Mouse (Mus musculus) C2C12 (cell line): ENCODE data around the gene Fcho1. TPM values are rescaled to one million over a fixed set of nuclear protein-coding genes. Genes with fewer than 3 reads are reported as not detected.

ENCODE experiments used
- H3K27me3 ChIP-seq: one replicate; pipeline ENCODE4 v1.6.1; 2011; ENCODE audit not compliant: control insufficient read depth, insufficient read depth, insufficient read length
- H3K36me3 ChIP-seq: one replicate; pipeline ENCODE4 v1.6.1; 2011; ENCODE audit not compliant: control insufficient read depth, insufficient read depth
- H3K4me3 ChIP-seq: one replicate; pipeline ENCODE4 v1.5.1; 2011; ENCODE audit warnings: mild to moderate bottlenecking, control low read depth; ENCODE audit not compliant: poor library complexity, insufficient read depth, severe bottlenecking
- H3K79me2 ChIP-seq: one replicate; pipeline ENCODE4 v1.6.1; 2011; ENCODE audit not compliant: control insufficient read depth, insufficient read depth
- H3K79me3 ChIP-seq: one replicate; pipeline ENCODE4 v1.6.1; 2011; ENCODE audit warnings: low read depth, control low read depth
- H3ac ChIP-seq: one replicate; pipeline ENCODE3; 2011; ENCODE audit warnings: low read depth; ENCODE audit not compliant: control insufficient read depth, insufficient read length
- CEBPB ChIP-seq: IDR thresholded peaks from one replicate; pipeline ENCODE4 v1.6.1; 2011; ENCODE audit warnings: low read depth, mild to moderate bottlenecking, control low read depth, moderate library complexity
- CTCF ChIP-seq: IDR thresholded peaks from one replicate; pipeline ENCODE4 v1.5.1; 2011; ENCODE audit not compliant: control insufficient read depth, insufficient read depth, insufficient read length
- FOSL1 ChIP-seq: IDR thresholded peaks from one replicate; pipeline ENCODE4 v1.8.0; 2011; ENCODE audit warnings: mild to moderate bottlenecking, low read length; ENCODE audit not compliant: poor library complexity, insufficient read depth, severe bottlenecking
- MAX ChIP-seq: IDR thresholded peaks from one replicate; pipeline ENCODE4 v1.6.1; 2011; ENCODE audit warnings: mild to moderate bottlenecking, control low read depth
- MYOD1 ChIP-seq: IDR thresholded peaks from one replicate; pipeline ENCODE4 v1.6.1; 2011; ENCODE audit warnings: low read depth; ENCODE audit not compliant: control insufficient read depth, insufficient read length
- MYOG ChIP-seq: IDR thresholded peaks from one replicate; pipeline ENCODE4 v1.6.1; 2011; ENCODE audit not compliant: control insufficient read depth, insufficient read length; ENCODE audit errors: extremely low read depth
- USF1 ChIP-seq: IDR thresholded peaks from one replicate; pipeline ENCODE4 v1.6.1; 2011; ENCODE audit warnings: low read depth, mild to moderate bottlenecking, control low read depth, moderate library complexity
- polyA plus RNA-seq: library from polyadenylated mRNA; unstranded; fragments of >200 nt; fragmentation: generic; extraction: Trizol; gene quantifications from one replicate; pipeline ENCODE4 v1.2.1, GENCODE M21; 2012; ENCODE audit warnings: missing spikeins

Fcho1 gene
- polyA plus RNA-seq, 1 experiment, result not detected

DNA sequence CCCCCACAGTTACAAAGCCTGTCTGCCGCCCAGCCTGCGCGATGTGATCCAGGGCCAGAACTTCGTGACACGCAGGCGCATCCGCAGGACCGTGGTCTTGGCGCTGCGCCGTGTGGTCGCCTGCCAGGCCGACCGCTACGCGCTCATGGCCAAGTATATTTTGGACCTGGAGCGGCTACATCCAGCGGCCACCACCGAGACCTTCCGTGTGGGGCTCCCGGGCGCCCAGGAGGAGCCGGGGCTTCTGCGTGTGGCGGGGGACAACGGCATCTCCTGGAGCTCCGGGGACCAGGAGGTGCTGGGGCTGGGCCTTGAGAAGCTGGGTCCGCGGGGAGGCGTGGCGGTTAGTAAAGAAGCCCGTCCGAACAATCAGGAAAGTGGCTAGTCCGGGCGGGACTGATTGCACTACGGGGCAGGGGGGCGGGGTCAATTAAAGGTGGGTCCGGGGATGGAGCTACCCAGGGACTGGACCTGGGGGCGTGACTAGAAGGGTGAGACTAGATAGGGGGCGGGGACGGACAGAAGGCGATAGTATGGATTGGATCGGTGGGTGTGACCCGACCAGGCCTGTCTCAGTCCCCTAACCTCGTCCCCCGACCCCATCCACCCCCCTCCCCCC lies 45.9 kb downstream of the Fcho1 start:
- no peaks in the 10 kb centered on the region for H3K36me3 ChIP-seq
- H3K79me2 ChIP-seq, result no peaks in the 10 kb centered on the region
- H3K27me3 ChIP-seq, result peaks cover 4% of the 10 kb centered on the region
- H3K79me3 ChIP-seq, result no peaks in the 10 kb centered on the region
- H3K4me3 ChIP-seq, result no peak overlapping the region
- TF ChIP-seq USF1, result no peak
- no peak for TF ChIP-seq MAX
- no peak for TF ChIP-seq MYOG
- no peak for TF ChIP-seq MYOD1
- no peak for TF ChIP-seq FOSL1
- TF ChIP-seq CEBPB, result no peak
- TF ChIP-seq CTCF, result no peak
- H3ac ChIP-seq, result no peak overlapping the region

DNA sequence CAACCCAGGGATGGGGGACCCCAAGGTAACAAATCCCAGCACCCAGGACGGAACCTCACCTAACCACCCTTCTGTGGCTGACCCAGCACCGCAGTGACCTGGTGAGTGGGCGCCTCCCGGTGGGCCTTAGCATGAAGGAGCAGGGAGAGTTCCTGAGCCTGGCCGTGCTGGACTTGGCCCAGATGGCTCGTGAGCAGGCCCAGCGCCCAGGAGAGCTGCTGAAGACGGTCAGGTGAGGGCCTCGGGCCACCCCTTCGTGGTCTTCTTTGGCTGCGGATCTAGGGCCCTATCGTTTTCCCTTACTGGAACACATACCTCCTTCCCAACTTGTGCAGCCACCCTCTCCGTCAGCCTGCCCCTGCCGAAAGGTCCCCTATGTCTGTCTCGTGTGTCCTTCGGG lies 46.4 kb downstream of the Fcho1 start:
- no peak overlapping the region for H3K4me3 ChIP-seq
- peaks cover 2% of the 10 kb centered on the region for H3K27me3 ChIP-seq
- no peak overlapping the region for H3ac ChIP-seq
- H3K36me3 ChIP-seq, result no peaks in the 10 kb centered on the region
- H3K79me2 ChIP-seq, result no peaks in the 10 kb centered on the region
- H3K79me3 ChIP-seq, result no peaks in the 10 kb centered on the region
- TF ChIP-seq MAX, result no peak
- no peak for TF ChIP-seq USF1
- no peak for TF ChIP-seq FOSL1
- TF ChIP-seq MYOD1, result no peak
- TF ChIP-seq MYOG, result no peak
- TF ChIP-seq CEBPB, result no peak
- TF ChIP-seq CTCF, result no peak

DNA sequence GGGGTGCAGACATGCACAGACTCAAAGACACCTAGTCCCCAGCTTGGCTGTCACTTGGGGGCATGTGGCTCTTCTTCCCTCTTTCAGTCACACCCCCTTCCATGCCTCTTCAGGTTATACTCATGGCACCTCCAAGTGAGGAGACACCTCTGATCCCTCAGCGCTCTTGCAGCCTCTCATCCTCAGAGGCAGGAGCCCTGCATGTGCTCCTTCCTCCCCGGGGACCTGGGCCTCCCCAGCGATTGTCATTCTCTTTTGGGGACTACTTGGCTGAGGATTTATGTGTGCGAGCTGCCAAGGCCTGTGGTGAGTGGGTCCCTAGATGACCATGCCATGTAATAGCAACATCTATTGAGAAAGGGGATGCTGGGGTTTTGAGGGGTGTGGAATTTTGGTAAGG lies 47.3 kb downstream of the Fcho1 start:
- no peaks in the 10 kb centered on the region for H3K79me2 ChIP-seq
- H3ac ChIP-seq, result no peak overlapping the region
- H3K27me3 ChIP-seq, result no peaks in the 10 kb centered on the region
- TF ChIP-seq CEBPB (no peak), MYOG (no peak), FOSL1 (no peak), CTCF (no peak), USF1 (no peak), MYOD1 (no peak), MAX (no peak)
- H3K36me3 ChIP-seq, result no peaks in the 10 kb centered on the region
- H3K4me3 ChIP-seq, result no peak overlapping the region
- H3K79me3 ChIP-seq, result no peaks in the 10 kb centered on the region

DNA sequence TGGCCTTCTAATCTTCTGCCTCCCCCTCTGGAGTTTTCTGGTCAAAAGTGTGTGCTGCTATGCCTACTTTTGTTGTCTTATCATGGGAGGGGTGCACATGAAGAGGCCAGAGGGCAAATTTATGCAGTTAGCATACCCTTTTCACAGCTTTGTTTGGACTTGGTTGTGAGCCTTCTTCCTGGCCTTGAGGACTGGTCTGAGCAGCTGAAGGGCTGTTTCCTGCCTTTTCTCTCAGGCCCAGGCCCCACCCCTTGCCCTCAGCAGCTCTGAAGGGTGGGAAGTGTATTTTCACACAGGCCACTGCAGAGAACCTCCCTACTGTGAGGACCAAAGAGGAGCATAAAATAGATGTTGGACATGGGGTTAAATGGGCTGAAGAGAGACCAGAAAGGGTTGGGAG lies 48.0 kb downstream of the Fcho1 start:
- H3K4me3 ChIP-seq, result no peak overlapping the region
- H3K27me3 ChIP-seq, result no peaks in the 10 kb centered on the region
- no peak overlapping the region for H3ac ChIP-seq
- no peaks in the 10 kb centered on the region for H3K79me3 ChIP-seq
- no peaks in the 10 kb centered on the region for H3K36me3 ChIP-seq
- no peaks in the 10 kb centered on the region for H3K79me2 ChIP-seq
- no peak for TF ChIP-seq MAX
- TF ChIP-seq MYOG, result no peak
- TF ChIP-seq CTCF, result no peak
- no peak for TF ChIP-seq USF1
- no peak for TF ChIP-seq CEBPB
- no peak for TF ChIP-seq MYOD1
- TF ChIP-seq FOSL1, result no peak

DNA sequence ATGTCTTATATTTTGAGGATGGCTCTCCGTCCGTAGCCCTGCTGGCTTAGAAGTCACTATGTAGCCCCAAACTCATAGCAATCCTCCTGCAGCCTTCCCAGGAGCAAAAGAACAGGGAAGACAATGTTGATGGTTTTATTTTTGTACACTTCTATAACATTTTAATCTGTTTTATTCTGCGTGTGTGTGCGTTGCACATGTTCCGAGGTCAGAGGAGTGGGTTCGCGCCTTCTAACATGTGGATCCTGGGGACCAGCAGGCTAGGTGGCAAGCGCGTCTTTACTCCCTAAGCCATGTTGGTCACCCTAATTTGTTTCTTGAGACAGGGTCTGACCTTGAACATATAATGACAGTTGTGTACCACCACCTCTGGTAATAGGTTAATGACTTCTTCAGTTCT lies 48.7 kb downstream of the Fcho1 start:
- TF ChIP-seq USF1, result no peak
- TF ChIP-seq CTCF, result no peak
- TF ChIP-seq MAX, result no peak
- no peak for TF ChIP-seq MYOG
- no peak for TF ChIP-seq FOSL1
- TF ChIP-seq CEBPB, result no peak
- TF ChIP-seq MYOD1, result no peak
- no peaks in the 10 kb centered on the region for H3K36me3 ChIP-seq
- peak overlapping the region; percentile 37 for H3K4me3 ChIP-seq
- H3ac ChIP-seq, result no peak overlapping the region
- no peaks in the 10 kb centered on the region for H3K79me2 ChIP-seq
- no peaks in the 10 kb centered on the region for H3K79me3 ChIP-seq
- no peaks in the 10 kb centered on the region for H3K27me3 ChIP-seq

DNA sequence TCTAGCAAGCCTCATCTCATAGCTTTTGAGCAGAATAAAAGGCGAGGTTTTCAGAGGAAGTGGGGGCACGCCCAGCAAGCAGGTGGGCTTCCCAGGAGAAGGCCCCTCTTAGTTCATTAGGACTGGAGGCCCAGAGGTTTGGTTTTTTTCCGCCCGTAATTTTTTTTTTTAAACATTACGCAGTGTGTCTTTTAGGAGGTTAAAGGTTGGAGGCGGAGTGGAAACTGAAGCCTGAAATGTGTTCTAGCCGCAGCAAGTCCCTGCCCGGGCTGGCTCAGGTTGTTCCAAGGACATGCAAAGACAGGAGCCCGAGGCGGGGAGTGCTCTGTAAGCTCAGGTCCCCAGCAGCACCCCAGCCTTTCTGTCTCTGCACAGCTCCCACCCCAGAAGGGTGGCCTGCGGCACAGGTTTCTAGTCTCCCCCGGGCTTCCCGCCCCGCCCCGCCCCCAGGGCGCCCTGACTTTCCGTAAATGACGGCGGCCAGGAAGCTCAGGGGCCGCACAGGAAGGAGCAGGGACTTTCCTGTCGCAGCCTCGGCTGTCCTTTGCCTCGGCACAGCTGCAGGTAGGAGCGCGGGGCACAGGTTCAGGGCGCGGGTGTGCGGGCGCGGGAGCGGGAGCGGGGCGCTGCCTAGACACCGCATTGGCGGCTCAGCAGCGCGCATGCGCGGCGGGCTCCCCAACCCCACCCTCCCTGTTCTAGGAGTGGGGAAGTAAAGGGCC lies 49.3 kb downstream of the Fcho1 start, which contains the start of gene Jak3:
Gene Jak3 (plus strand): TSS at position 277 of the 722 bp plus-strand sequence.
- TF ChIP-seq MYOD1 (no peak), MYOG (no peak), CEBPB (no peak), FOSL1 (no peak), USF1 (no peak), MAX (no peak), CTCF (no peak)
- no peaks in the 10 kb centered on the region for H3K36me3 ChIP-seq
- no peaks in the 10 kb centered on the region for H3K79me2 ChIP-seq
- H3K79me3 ChIP-seq, result no peaks in the 10 kb centered on the region
- peak within 1 kb of the TSS; percentile 37 for H3K4me3 ChIP-seq
- H3K27me3 ChIP-seq, result no peaks in the 10 kb centered on the region
- H3ac ChIP-seq, result peak within 1 kb of the TSS; percentile 95
